Mouse (Mus musculus) spleen, adult 2 months (tissue): ENCODE data around the gene Casq1.

Experiments used
- CTCF ChIP-seq: fragments of 200-500 bp; IDR thresholded peaks from 2 replicates; pipeline ENCODE4 v1.5.1; 2011; ENCODE audit warnings: mild to moderate bottlenecking, inconsistent platforms; ENCODE audit not compliant: insufficient read depth, insufficient read length, insufficient replicate concordance; ENCODE audit errors: extremely low read depth
- POLR2A ChIP-seq: fragments of 200-500 bp; IDR thresholded peaks from 2 replicates; pipeline ENCODE4 v1.6.1; 2011; ENCODE audit warnings: low read depth, low read length, inconsistent platforms

DNA sequence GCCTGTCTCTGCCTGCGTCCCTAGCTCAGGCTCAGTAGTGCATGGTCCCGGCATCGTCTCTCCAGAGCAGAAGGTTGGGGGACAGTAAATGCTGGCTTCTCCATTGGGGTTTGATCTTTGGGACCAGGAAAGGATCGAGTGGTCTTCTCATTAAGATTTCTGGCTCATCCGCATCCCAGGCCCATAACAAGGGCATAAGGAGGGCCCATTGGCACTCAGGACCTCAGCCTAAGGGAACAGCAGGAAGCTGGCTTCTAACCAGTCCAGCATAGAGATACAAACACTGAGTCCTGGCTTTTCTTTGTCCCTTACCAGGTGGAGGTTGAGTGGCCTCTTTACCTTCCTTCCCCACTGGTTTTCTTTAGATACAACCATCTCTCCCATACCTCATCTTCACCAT, 21.8 kb downstream of the Casq1 start:
- TF ChIP-seq POLR2A: no peak
- no peak for TF ChIP-seq CTCF
